Mouse (Mus musculus) lung, embryonic 16.5 days (tissue): Measurements from ENCODE around the gene Kcnj4. TPM values are rescaled to one million over a fixed set of nuclear protein-coding genes. Genes with fewer than 3 reads are reported as not detected.
"Not testable (repeated sequence)": the region's sequence is repeated elsewhere in the genome, so short reads cannot be mapped to it uniquely, and the experiment has no call there.

Source experiments
- ATAC-seq: fragments of 200-750 bp; cut with Nextera tagmentation; 2 replicates; pipeline ENCODE4 v1.8.0; 2017; ENCODE audit warnings: low read depth, mild to moderate bottlenecking, moderate library complexity
- H3K27ac ChIP-seq: fragments of 300-500 bp; sonication (generic); 2 replicates; pipeline ENCODE4 v1.5.1; 2014; ENCODE audit warnings: mild to moderate bottlenecking, control low read depth, low read length
- H3K27me3 ChIP-seq: fragments of 300-500 bp; sonication (generic); 2 replicates; pipeline ENCODE4 v1.6.1; 2014; ENCODE audit warnings: low read depth, low read length, mixed read lengths; ENCODE audit not compliant: control insufficient read depth, insufficient read depth
- H3K36me3 ChIP-seq: fragments of 300-500 bp; sonication (generic); 2 replicates; pipeline ENCODE4 v1.6.1; 2014; ENCODE audit warnings: low read length; ENCODE audit not compliant: control insufficient read depth, insufficient read depth
- H3K4me1 ChIP-seq: fragments of 300-500 bp; sonication (generic); replicated peaks from 2 replicates; pipeline ENCODE4 v1.6.1; 2014; ENCODE audit warnings: low read length, mixed read lengths; ENCODE audit not compliant: control insufficient read depth, insufficient read depth
- H3K4me2 ChIP-seq: fragments of 300-500 bp; sonication (generic); 2 replicates; pipeline ENCODE4 v1.6.1; 2014; ENCODE audit warnings: low read depth, low read length, control low read depth
- H3K4me3 ChIP-seq: fragments of 300-500 bp; sonication (generic); 2 replicates; pipeline ENCODE4 v1.5.1; 2014; ENCODE audit warnings: mild to moderate bottlenecking, low read length, control low read depth
- H3K9ac ChIP-seq: fragments of 300-500 bp; sonication (generic); 2 replicates; pipeline ENCODE4 v1.6.1; 2014; ENCODE audit warnings: low read length, control low read depth
- H3K9me3 ChIP-seq: fragments of 300-500 bp; sonication (generic); 2 replicates; pipeline ENCODE4 v1.6.1; 2016; ENCODE audit warnings: low read length; ENCODE audit not compliant: control insufficient read depth
- WGBS: fragments of 180-500 bp; shearing (Covaris S2); extraction: QIAGEN DNeasy Blood & Tissue Kit; methylation state at CpG from one replicate; pipeline ENCODE4 v1.1.7; 2014; 5-methylcytosine and 5-hydroxymethylcytosine counted together
- polyA plus RNA-seq: library from polyadenylated mRNA; unstranded; fragments of >200 nt; fragmentation: Nextera tagmentation; extraction: Ambion mirVana; gene quantifications from 2 replicates; pipeline ENCODE4 v1.2.1, GENCODE M21; 2015

Gene Kcnj4
- polyA plus RNA-seq, 1 experiment from 2014 or later, result not detected

GRCm38 (mm10) chr15:79471095-79471494 lies 33.9 kb downstream of the Kcnj4 start:
- Histone ChIP-seq H3K9ac (no peak overlapping the region), H3K27ac (no peak overlapping the region), H3K4me1 (no peaks in the 10 kb centered on the region), H3K4me2 (peak overlapping the region; percentile 41), H3K36me3 (no peaks in the 10 kb centered on the region), H3K9me3 (no peaks in the 10 kb centered on the region), H3K27me3 (no peaks in the 10 kb centered on the region), H3K4me3 (peak overlapping the region; percentile 29)
- ATAC-seq, result no peak
- WGBS, result 33% methylated on average over 10 of the region's 10 CpGs

- 17% methylated on average over 17 of the region's 17 CpGs for WGBS
- no peak overlapping the region for H3K9ac ChIP-seq
- no peaks in the 10 kb centered on the region for H3K27me3 ChIP-seq
- no peaks in the 10 kb centered on the region for H3K9me3 ChIP-seq
- no peak for ATAC-seq
- no peaks in the 10 kb centered on the region for H3K36me3 ChIP-seq
- no peak overlapping the region for H3K27ac ChIP-seq
- H3K4me3 ChIP-seq, result peak overlapping the region; percentile 29
- peak overlapping the region; percentile 41 for H3K4me2 ChIP-seq
- no peaks in the 10 kb centered on the region for H3K4me1 ChIP-seq
Measured at GRCm38 (mm10) chr15:79470583-79470982, 34.5 kb downstream of the Kcnj4 start.

- H3K36me3 ChIP-seq, result no peaks in the 10 kb centered on the region
- peaks cover 2% of the 10 kb centered on the region; the same call in 1 of the 2 replicates for H3K4me1 ChIP-seq
- H3K9ac ChIP-seq, result no peak overlapping the region
- no peak overlapping the region for H3K27ac ChIP-seq
- H3K27me3 ChIP-seq, result no peaks in the 10 kb centered on the region
- no peak overlapping the region for H3K4me3 ChIP-seq
- 65% methylated on average over 5 of the region's 5 CpGs for WGBS
- no peaks in the 10 kb centered on the region for H3K9me3 ChIP-seq
- no peak overlapping the region for H3K4me2 ChIP-seq
- no peak for ATAC-seq
Measured at GRCm38 (mm10) chr15:79469577-79469976, 35.5 kb downstream of the Kcnj4 start.

GRCm38 (mm10) chr15:79466601-79467286 lies 38.3 kb downstream of the Kcnj4 start:
- H3K4me1 ChIP-seq, result peaks cover 6% of the 10 kb centered on the region
- H3K36me3 ChIP-seq, result no peaks in the 10 kb centered on the region
- H3K27me3 ChIP-seq, result no peaks in the 10 kb centered on the region; the same call in 1 of the 2 replicates
- H3K4me3 ChIP-seq, result no peak overlapping the region
- H3K9ac ChIP-seq, result no peak overlapping the region
- no peak overlapping the region for H3K27ac ChIP-seq
- no peak overlapping the region for H3K4me2 ChIP-seq
- WGBS, result 6% methylated on average over 18 of the region's 18 CpGs
- H3K9me3 ChIP-seq, result no peaks in the 10 kb centered on the region
- peak; percentile 81 for ATAC-seq

- ATAC-seq, result peak; percentile 39
- Histone ChIP-seq H3K4me2 (no peak overlapping the region), H3K4me1 (peaks cover 15% of the 10 kb centered on the region; the same call in 1 of the 2 replicates), H3K4me3 (no peak overlapping the region), H3K9ac (no peak overlapping the region), H3K36me3 (no peaks in the 10 kb centered on the region), H3K27me3 (no peaks in the 10 kb centered on the region; the same call in 1 of the 2 replicates), H3K9me3 (no peaks in the 10 kb centered on the region), H3K27ac (peak overlapping the region; percentile 63)
- WGBS, result 58% methylated on average over 6 of the region's 6 CpGs
Measured at GRCm38 (mm10) chr15:79456546-79456945, 48.5 kb downstream of the Kcnj4 start.

GRCm38 (mm10) chr15:79456104-79456503 lies 48.9 kb downstream of the Kcnj4 start:
- H3K4me3 ChIP-seq, H3K4me2 ChIP-seq, ATAC-seq, H3K9ac ChIP-seq, H3K9me3 ChIP-seq, H3K27me3 ChIP-seq, H3K36me3 ChIP-seq: not testable (repeated sequence)
- Histone ChIP-seq H3K27ac (peak overlapping the region; percentile 63; the same call in 1 of the 2 replicates), H3K4me1 (peaks cover 15% of the 10 kb centered on the region; the same call in 1 of the 2 replicates)
- 42% methylated on average over 6 of the region's 6 CpGs for WGBS

GRCm38 (mm10) chr15:79455106-79455810 lies 49.8 kb downstream of the Kcnj4 start, which contains the start of gene Csnk1e:
TSS of gene Csnk1e (minus strand) at chr15:79455566.
- H3K9me3 ChIP-seq, result no peaks in the 10 kb centered on the region
- no peaks in the 10 kb centered on the region for H3K36me3 ChIP-seq
- H3K9ac ChIP-seq, result peak within 1 kb of the TSS; percentile 65
- peak within 1 kb of the TSS; percentile 75 for H3K4me2 ChIP-seq
- ATAC-seq, result peak; percentile 94
- WGBS, result 3% methylated on average over 23 of the region's 24 CpGs
- peaks cover 15% of the 10 kb centered on the region; the same call in 1 of the 2 replicates for H3K4me1 ChIP-seq
- H3K27ac ChIP-seq, result peak within 1 kb of the TSS; percentile 65
- no peaks in the 10 kb centered on the region for H3K27me3 ChIP-seq
- H3K4me3 ChIP-seq, result peak within 1 kb of the TSS; percentile 38

GRCm38 (mm10) chr15:79453831-79454230 lies 51.2 kb downstream of the Kcnj4 start:
- Histone ChIP-seq H3K4me3 (no peak overlapping the region), H3K36me3 (no peaks in the 10 kb centered on the region), H3K4me1 (peaks cover 15% of the 10 kb centered on the region; the same call in 1 of the 2 replicates), H3K9ac (no peak overlapping the region), H3K27me3 (no peaks in the 10 kb centered on the region), H3K4me2 (no peak overlapping the region), H3K9me3 (no peaks in the 10 kb centered on the region), H3K27ac (no peak overlapping the region)
- ATAC-seq, result no peak
- WGBS, result 76% methylated on average over 4 of the region's 4 CpGs

GRCm38 (mm10) chr15:79448041-79448440 lies 57.0 kb downstream of the Kcnj4 start:
- H3K9me3 ChIP-seq, result no peaks in the 10 kb centered on the region
- H3K27ac ChIP-seq, result no peak overlapping the region
- no peaks in the 10 kb centered on the region for H3K36me3 ChIP-seq
- H3K4me3 ChIP-seq, result no peak overlapping the region
- no peak overlapping the region for H3K4me2 ChIP-seq
- no peaks in the 10 kb centered on the region for H3K4me1 ChIP-seq
- ATAC-seq, result no peak
- no peaks in the 10 kb centered on the region for H3K27me3 ChIP-seq
- WGBS, result 83% methylated on average over 3 of the region's 3 CpGs
- H3K9ac ChIP-seq, result no peak overlapping the region
